Mouse (Mus musculus) G1E (cell line): ENCODE data around the gene Rad9a.
A peak's percentile ranks its signal among the peaks of the same experiment; 100 is the strongest.

ENCODE experiments used
- CTCF ChIP-seq: IDR thresholded peaks from 2 replicates; pipeline ENCODE4 v1.5.1; 2012; ENCODE audit warnings: low read depth, low read length, inconsistent platforms, mixed read lengths
- GATA1 ChIP-seq: IDR thresholded peaks from 2 replicates; pipeline ENCODE4 v1.6.1; 2012; ENCODE audit warnings: borderline replicate concordance, low read length, inconsistent platforms, mixed read lengths

DNA sequence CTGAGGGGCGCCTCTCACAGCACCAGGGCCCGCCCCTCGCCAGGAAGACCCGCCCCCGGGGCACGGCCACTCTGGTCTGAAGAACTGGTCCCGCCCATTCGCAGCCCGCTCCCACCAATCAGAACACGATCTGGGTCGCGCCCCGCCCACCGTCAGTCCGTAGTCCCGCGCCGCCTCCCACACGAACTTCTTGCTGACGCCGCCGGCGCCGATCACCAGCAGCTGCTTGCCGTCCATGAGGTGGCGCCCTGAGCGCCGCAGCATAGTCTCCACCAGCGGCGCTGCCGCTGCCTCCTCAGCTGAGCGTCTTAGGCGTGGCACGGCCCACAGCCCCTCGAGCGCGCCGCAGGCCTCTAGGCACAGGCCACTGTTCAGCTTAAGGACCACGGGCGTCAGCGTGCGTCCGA, 32.1 kb downstream of the Rad9a start:
- TF ChIP-seq CTCF (0 out of 2 replicates have a peak, but pooled peaks have one; percentile 18), GATA1 (no peak)
